Mouse (Mus musculus): ENCODE measurements at regions not wholly inside any gene's neighbourhood (a gene's known extent, or its start where the extent isn't known, plus 50 kb on each side); places are given as distances from the start of the nearest gene placed in this dataset. TPM values are rescaled to one million over a fixed set of nuclear protein-coding genes. Genes with fewer than 3 reads are reported as not detected.

DNA sequence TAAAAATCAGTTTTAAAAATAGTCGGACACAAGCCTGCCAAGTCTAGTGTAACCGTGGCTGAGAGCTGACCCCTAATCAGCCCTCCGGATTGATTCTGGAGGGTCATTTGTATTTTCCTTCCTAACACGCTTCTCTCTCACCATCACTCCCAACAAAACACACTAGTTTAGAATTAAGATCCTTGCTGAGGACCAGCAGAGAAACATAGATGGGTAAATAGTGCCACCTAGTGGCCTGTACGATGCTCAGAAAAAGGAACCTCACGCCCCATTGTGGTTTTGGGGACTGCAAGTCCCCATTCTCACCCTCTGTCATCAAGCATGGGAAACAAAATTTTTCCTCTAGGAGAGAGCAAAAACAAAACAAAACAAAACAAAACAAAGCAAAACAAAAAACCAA, 271.6 kb upstream of the Atp11b start:
- ATAC-seq (ENCODE audit: insufficient read depth, low FRiP score, low read depth), result no peak
- 1% methylated on average over 6 of the region's 6 CpGs for WGBS
- no peaks in the 10 kb centered on the region for H3K36me3 ChIP-seq
- H3K4me3 ChIP-seq (replicated peaks), result no peak overlapping the region
- no peak overlapping the region for H3K9ac ChIP-seq
- 0 out of 2 replicates have a peak, but pooled peaks cover 3% of the 10 kb centered on the region for H3K27me3 ChIP-seq (replicated peaks)
- H3K9me3 ChIP-seq, result no peaks in the 10 kb centered on the region
- H3K27ac ChIP-seq, result no peak overlapping the region
- no peak overlapping the region for H3K4me2 ChIP-seq
- H3K4me1 ChIP-seq, result no peaks in the 10 kb centered on the region

DNA sequence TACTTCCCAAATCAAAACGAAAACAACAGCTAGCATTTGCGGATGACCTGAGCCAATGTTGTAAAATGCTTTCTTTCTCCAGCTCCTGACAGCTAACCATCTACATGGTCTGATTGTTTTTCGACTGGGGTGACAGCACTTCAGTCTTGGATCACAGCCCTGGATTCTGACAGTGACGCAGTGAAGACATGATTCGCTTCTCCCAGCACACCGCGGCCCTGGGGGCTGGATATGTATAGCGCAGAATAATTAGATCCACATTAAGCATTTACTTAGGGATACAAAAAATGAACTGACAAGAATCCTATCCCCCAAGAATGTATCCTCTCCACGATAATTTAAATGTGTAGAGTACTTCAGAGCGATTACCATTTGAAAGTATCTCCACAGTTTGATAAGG, 271.1 kb upstream of the Atp11b start:
- Histone ChIP-seq H3K36me3 (no peaks in the 10 kb centered on the region), H3K4me1 (no peaks in the 10 kb centered on the region), H3K27ac (no peak overlapping the region), H3K9me3 (no peaks in the 10 kb centered on the region), H3K4me2 (no peak overlapping the region), H3K4me3 (replicated peaks) (no peak overlapping the region), H3K27me3 (replicated peaks) (0 out of 2 replicates have a peak, but pooled peaks cover 3% of the 10 kb centered on the region), H3K9ac (no peak overlapping the region)
- ATAC-seq (ENCODE audit: insufficient read depth, low FRiP score, low read depth), result no peak
- 81% methylated on average over 10 of the region's 10 CpGs for WGBS

DNA sequence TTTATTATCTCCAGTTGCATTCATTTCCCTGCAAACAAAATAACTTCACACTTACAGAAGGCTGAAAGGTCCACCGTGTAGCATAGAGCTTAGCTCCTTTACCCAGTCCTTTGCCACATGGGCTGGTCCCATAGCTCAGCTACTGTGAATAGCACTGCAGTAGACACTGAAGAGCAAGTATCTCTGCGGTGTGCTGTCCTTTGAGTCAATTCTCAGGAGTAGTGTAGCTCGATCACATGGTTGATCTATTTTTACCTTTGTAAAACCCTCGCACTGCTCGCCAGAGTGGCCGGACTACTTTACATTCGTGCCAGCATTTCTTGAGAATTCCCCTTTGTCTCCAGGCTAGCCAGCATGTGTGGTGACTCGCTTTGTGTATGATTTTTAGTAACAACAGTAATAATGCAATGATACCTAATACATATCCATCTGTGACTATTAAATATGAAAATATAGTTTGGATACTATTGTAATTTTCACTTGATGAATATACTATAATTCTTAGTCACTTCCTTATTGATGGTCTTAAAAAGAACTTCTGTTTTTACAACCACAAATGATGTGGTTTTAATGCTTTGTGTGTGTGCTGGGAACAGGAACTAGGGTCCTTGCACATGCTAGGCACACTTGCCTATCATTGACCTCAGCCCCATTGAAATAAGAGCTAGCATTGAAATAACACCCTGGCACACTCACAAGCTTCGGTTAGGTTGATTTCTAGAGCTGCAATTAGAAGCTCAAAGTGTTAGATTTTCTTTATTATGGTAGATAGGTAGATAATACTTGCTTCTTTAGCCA, 257.7 kb upstream of the Atp11b start:
- Histone ChIP-seq H3K4me3 (replicated peaks) (no peak overlapping the region), H3K36me3 (no peaks in the 10 kb centered on the region), H3K9ac (no peak overlapping the region), H3K4me1 (no peaks in the 10 kb centered on the region), H3K9me3 (no peaks in the 10 kb centered on the region), H3K4me2 (no peak overlapping the region), H3K27me3 (replicated peaks) (no peaks in the 10 kb centered on the region), H3K27ac (no peak overlapping the region)
- WGBS, result 79% methylated on average over 9 of the region's 9 CpGs
- ATAC-seq (ENCODE audit: insufficient read depth, low FRiP score, low read depth), result no peak

DNA sequence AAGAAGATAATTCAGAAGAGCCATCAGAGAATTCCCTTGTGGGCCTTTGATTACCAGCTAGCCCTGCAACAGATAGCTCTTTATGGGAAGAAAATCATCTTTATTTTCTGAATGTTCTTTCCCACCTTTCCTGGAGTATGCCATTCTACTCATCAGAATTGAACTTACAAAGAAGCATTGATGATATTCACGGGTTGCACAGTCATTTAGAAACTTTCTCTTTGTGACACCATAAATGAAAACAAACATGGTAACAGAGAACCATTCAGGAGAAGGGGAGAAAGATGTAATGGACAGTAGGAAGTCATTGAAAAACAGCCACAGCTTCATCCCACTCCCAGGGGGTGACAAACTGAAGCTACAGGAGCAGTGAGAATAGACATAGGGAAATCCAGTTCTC, 243.6 kb upstream of the Atp11b start:
- Histone ChIP-seq H3K4me2 (no peak overlapping the region), H3K27me3 (replicated peaks) (no peaks in the 10 kb centered on the region), H3K36me3 (no peaks in the 10 kb centered on the region), H3K27ac (no peak overlapping the region), H3K9me3 (no peaks in the 10 kb centered on the region), H3K4me3 (replicated peaks) (no peak overlapping the region), H3K9ac (no peak overlapping the region), H3K4me1 (no peaks in the 10 kb centered on the region)
- 60% methylated on average over 1 of the region's 1 CpGs for WGBS
- ATAC-seq (ENCODE audit: insufficient read depth, low FRiP score, low read depth), result no peak

DNA sequence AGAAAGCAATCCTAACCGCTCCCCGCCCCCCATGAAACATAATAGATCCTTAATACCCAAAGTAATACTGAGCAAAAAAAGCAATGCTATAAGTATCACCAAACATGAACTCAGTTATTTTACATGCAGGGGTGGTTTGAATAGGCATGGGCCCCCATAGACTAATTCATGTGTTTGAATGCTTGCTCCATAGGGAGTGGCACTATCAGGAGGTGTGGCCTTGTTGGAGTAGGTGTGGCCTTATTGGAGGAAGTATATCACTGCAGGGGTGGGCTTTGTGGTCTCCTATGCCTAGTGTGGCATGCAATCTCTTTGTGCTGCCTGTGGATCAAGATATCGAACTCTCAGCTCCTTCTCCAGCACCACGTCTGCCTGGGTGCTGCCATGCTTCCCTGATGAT, 237.4 kb upstream of the Atp11b start:
- no peak overlapping the region for H3K4me3 ChIP-seq (replicated peaks)
- no peak overlapping the region for H3K9ac ChIP-seq
- no peak for ATAC-seq (ENCODE audit: insufficient read depth, low FRiP score, low read depth)
- H3K27ac ChIP-seq, result no peak overlapping the region
- 79% methylated on average over 4 of the region's 4 CpGs for WGBS
- H3K27me3 ChIP-seq (replicated peaks), result no peaks in the 10 kb centered on the region
- H3K4me2 ChIP-seq, result no peak overlapping the region
- no peaks in the 10 kb centered on the region for H3K4me1 ChIP-seq
- H3K9me3 ChIP-seq, result no peaks in the 10 kb centered on the region
- H3K36me3 ChIP-seq, result no peaks in the 10 kb centered on the region

DNA sequence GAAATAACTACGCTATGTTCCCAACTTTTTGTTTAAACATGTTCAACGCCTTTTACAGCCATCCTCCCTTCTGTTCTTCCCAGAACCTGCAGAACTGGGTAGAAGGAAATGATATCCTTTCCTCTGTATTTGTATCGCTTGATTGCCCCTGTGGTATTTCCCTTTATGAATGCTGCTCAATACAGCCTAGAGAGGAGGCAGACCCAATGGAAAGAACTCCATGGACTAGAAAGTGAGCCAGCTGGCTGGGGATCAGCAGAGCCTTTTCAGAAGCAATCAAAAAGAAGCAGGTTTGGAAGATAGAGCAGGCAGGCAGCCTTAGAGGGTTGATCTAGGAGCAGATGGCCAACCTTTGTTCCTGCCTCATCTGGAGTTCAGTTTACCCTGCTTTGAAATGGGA, 233.8 kb upstream of the Atp11b start:
- no peak for ATAC-seq (ENCODE audit: insufficient read depth, low FRiP score, low read depth)
- no peak overlapping the region for H3K4me3 ChIP-seq (replicated peaks)

DNA sequence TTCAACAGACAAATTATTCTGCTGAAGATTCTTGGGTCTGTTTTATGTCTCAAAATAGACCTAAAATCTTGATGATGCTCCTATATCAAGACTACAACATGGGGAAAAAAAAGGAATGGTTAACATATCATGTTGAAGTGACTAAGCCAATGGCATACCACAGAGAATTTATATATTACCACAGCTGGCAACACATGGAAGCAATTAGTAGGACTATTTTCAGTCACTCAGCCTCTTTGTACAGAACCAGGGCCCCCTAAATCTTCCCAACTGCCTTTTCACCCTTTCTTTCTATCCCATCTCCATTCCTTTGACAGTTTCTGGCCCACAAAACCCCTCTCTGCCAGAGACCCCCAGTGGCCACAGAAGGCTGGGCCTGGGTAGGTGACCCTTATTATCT, 206.2 kb upstream of the Atp11b start:
- Histone ChIP-seq H3K4me2 (no peak overlapping the region), H3K27me3 (replicated peaks) (no peaks in the 10 kb centered on the region), H3K4me1 (no peaks in the 10 kb centered on the region), H3K9me3 (no peaks in the 10 kb centered on the region), H3K27ac (no peak overlapping the region), H3K36me3 (no peaks in the 10 kb centered on the region), H3K4me3 (replicated peaks) (no peak overlapping the region), H3K9ac (no peak overlapping the region)
- no peak for ATAC-seq (ENCODE audit: insufficient read depth, low FRiP score, low read depth)

More for the DNA sequence above, 233.8 kb upstream of the Atp11b start:
- Histone ChIP-seq H3K27me3 (replicated peaks) (no peaks in the 10 kb centered on the region), H3K4me1 (no peaks in the 10 kb centered on the region), H3K9ac (no peak overlapping the region), H3K9me3 (no peaks in the 10 kb centered on the region), H3K4me2 (no peak overlapping the region), H3K36me3 (no peaks in the 10 kb centered on the region), H3K27ac (no peak overlapping the region)
- WGBS, result 88% methylated on average over 3 of the region's 3 CpGs

DNA sequence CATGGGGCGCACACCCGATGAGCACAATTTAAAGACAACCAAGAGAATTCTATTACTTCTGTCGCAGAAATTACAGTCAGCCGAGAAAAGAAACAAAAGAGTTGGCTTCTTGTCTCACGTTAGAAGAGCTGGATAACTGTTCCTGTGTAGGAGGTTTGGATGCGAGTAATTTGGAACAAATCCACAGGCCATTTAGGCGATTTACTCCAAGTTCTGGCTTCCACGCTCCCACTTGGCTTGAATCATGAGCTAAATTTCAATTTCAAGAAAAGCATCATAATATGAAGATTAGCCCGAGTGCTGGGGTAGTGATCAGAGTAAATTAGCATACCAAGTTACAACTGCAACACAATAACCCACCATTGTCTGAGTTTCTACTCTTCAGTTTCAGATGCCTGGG, 202.1 kb upstream of the Atp11b start:
- WGBS, result 80% methylated on average over 9 of the region's 9 CpGs
- Histone ChIP-seq H3K4me2 (no peak overlapping the region), H3K27me3 (replicated peaks) (no peaks in the 10 kb centered on the region), H3K9me3 (no peaks in the 10 kb centered on the region), H3K4me3 (replicated peaks) (no peak overlapping the region), H3K9ac (no peak overlapping the region), H3K27ac (no peak overlapping the region), H3K36me3 (no peaks in the 10 kb centered on the region), H3K4me1 (no peaks in the 10 kb centered on the region)
- no peak for ATAC-seq (ENCODE audit: insufficient read depth, low FRiP score, low read depth)

DNA sequence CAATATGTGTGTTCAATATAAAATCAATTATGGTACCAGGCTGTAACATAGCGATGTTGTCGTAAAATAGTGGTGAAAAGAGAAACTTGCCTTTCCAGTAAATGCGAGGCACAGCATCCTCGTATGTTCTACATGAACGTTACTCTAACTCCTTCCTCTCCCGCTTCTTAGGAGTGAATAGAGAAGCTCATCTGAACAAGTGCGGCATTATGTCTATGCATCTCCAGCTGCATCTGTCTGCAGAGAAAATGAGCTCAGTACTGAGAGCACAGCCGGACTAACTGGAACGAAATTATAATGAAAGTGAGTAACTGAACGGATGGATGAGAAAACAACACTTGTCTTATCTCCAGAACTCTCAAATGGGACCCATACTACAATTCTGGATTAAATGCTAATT, 193.5 kb upstream of the Atp11b start:
- Histone ChIP-seq H3K4me2 (no peak overlapping the region), H3K4me1 (no peaks in the 10 kb centered on the region), H3K27ac (no peak overlapping the region), H3K27me3 (replicated peaks) (no peaks in the 10 kb centered on the region), H3K9ac (no peak overlapping the region), H3K9me3 (no peaks in the 10 kb centered on the region), H3K36me3 (no peaks in the 10 kb centered on the region), H3K4me3 (replicated peaks) (no peak overlapping the region)
- ATAC-seq (ENCODE audit: insufficient read depth, low FRiP score, low read depth), result no peak
- 86% methylated on average over 10 of the region's 10 CpGs for WGBS

DNA sequence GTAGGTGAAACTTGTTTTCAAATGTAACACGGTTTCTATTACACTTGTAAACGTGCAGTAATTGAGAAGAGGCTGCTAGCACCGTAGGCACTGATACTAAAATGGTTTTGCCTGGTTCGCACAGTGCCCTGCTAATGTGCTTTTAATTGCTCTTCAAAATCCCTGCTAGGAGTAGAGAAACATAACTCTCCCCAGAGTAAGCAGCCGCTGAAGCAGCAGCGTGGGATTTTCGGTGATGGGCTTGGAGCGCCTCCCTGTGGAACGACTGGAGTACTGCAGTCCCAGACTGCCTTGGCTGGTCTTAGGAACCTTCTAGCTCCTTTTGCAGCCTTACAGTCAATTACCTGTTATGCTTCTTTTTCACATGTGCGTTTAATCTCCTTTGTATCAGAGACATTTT, 179.5 kb upstream of the Atp11b start:
- H3K9me3 ChIP-seq, result no peaks in the 10 kb centered on the region
- H3K27me3 ChIP-seq (replicated peaks), result no peaks in the 10 kb centered on the region
- no peak overlapping the region for H3K4me3 ChIP-seq (replicated peaks)
- H3K27ac ChIP-seq, result no peak overlapping the region
- H3K9ac ChIP-seq, result no peak overlapping the region
- WGBS, result 16% methylated on average over 10 of the region's 10 CpGs
- no peak overlapping the region for H3K4me2 ChIP-seq
- H3K36me3 ChIP-seq, result no peaks in the 10 kb centered on the region
- no peaks in the 10 kb centered on the region for H3K4me1 ChIP-seq
- no peak for ATAC-seq (ENCODE audit: insufficient read depth, low FRiP score, low read depth)

Small RNA genes in the stretch of these regions (microRNA-seq; reads per million reads assigned to microRNA genes)
- not detected for gene Gm25442

Measured in stomach, embryonic 15.5 days (tissue).